Mouse (Mus musculus): Measurements from ENCODE around the gene Kcnk18. TPM values are rescaled to one million over a fixed set of nuclear protein-coding genes. Genes with fewer than 3 reads are reported as not detected.

Gene Kcnk18
- not detected in 2 replicates for polyA plus RNA-seq (2012; rRNA removed)

- WGBS: 76% methylated on average over 8 of the region's 8 CpGs
- H3K4me1 ChIP-seq (ENCODE audit: control insufficient read depth, insufficient read depth, low read length): no peaks in the 10 kb centered on the region
- H3K4me3 ChIP-seq (replicated peaks; ENCODE audit: extremely low read depth, low read depth, low read length): no peak within 1 kb of the TSS
- no peak for TF ChIP-seq CTCF (IDR thresholded peaks at IDR 0.05; ENCODE audit: insufficient read depth, low read length)
- TF ChIP-seq POLR2A (IDR thresholded peaks at IDR 0.05; ENCODE audit: borderline replicate concordance, extremely low read depth, low read depth, low read length): no peak
- no peak for DNase-seq
These were observed at the start of gene Kcnk18 for GRCm38 (mm10) chr19:59218991-59219390. Gene Kcnk18 (plus strand): TSS chr19:59219214.

GRCm38 (mm10) chr19:59169936-59170765, 48.9 kb upstream of the Kcnk18 start, which contains the start of gene Vax1:
Gene Vax1 (minus strand): TSS chr19:59170056.
- no peak for DNase-seq
- TF ChIP-seq POLR2A (IDR thresholded peaks at IDR 0.05; ENCODE audit: borderline replicate concordance, extremely low read depth, low read depth, low read length) (no peak), CTCF (IDR thresholded peaks at IDR 0.05; ENCODE audit: insufficient read depth, low read length) (no peak)
- H3K4me3 ChIP-seq (replicated peaks; ENCODE audit: extremely low read depth, low read depth, low read length): no peak within 1 kb of the TSS
- WGBS: 2% methylated on average over 54 of the region's 54 CpGs
- peaks cover 12% of the 10 kb centered on the region for H3K4me1 ChIP-seq (ENCODE audit: control insufficient read depth, insufficient read depth, low read length)

- no peak overlapping the region for H3K4me3 ChIP-seq (replicated peaks; ENCODE audit: extremely low read depth, low read depth, low read length)
- WGBS: 1% methylated on average over 6 of the region's 6 CpGs
- no peak for TF ChIP-seq POLR2A (IDR thresholded peaks at IDR 0.05; ENCODE audit: borderline replicate concordance, extremely low read depth, low read depth, low read length)
- TF ChIP-seq CTCF (IDR thresholded peaks at IDR 0.05; ENCODE audit: insufficient read depth, low read length): no peak
These were observed 48.3 kb upstream of the Kcnk18 start for GRCm38 (mm10) chr19:59170766-59171095.

GRCm38 (mm10) chr19:59171151-59171870, 47.7 kb upstream of the Kcnk18 start:
- no peak for DNase-seq
- Histone ChIP-seq H3K4me3 (replicated peaks; ENCODE audit: extremely low read depth, low read depth, low read length) (no peak overlapping the region), H3K4me1 (ENCODE audit: control insufficient read depth, insufficient read depth, low read length) (peaks cover 12% of the 10 kb centered on the region)
- TF ChIP-seq CTCF (IDR thresholded peaks at IDR 0.05; ENCODE audit: insufficient read depth, low read length): no peak
- TF ChIP-seq POLR2A (IDR thresholded peaks at IDR 0.05; ENCODE audit: borderline replicate concordance, extremely low read depth, low read depth, low read length): no peak
- WGBS: 3% methylated on average over 35 of the region's 38 CpGs

More at GRCm38 (mm10) chr19:59170766-59171095, 48.3 kb upstream of the Kcnk18 start:
- H3K4me1 ChIP-seq (ENCODE audit: control insufficient read depth, insufficient read depth, low read length): peaks cover 12% of the 10 kb centered on the region
- DNase-seq: no peak

GRCm38 (mm10) chr19:59171871-59172245, 47.2 kb upstream of the Kcnk18 start:
- no peak for DNase-seq
- H3K4me3 ChIP-seq (replicated peaks; ENCODE audit: extremely low read depth, low read depth, low read length): no peak overlapping the region
- WGBS: 2% methylated on average over 19 of the region's 19 CpGs
- TF ChIP-seq POLR2A (IDR thresholded peaks at IDR 0.05; ENCODE audit: borderline replicate concordance, extremely low read depth, low read depth, low read length) (no peak), CTCF (IDR thresholded peaks at IDR 0.05; ENCODE audit: insufficient read depth, low read length) (no peak)
- peaks cover 12% of the 10 kb centered on the region for H3K4me1 ChIP-seq (ENCODE audit: control insufficient read depth, insufficient read depth, low read length)

GRCm38 (mm10) chr19:59172781-59173180, 46.2 kb upstream of the Kcnk18 start:
- peaks cover 12% of the 10 kb centered on the region for H3K4me1 ChIP-seq (ENCODE audit: control insufficient read depth, insufficient read depth, low read length)
- H3K4me3 ChIP-seq (replicated peaks; ENCODE audit: extremely low read depth, low read depth, low read length): no peak overlapping the region
- WGBS: 3% methylated on average over 3 of the region's 3 CpGs
- TF ChIP-seq CTCF (IDR thresholded peaks at IDR 0.05; ENCODE audit: insufficient read depth, low read length) (no peak), POLR2A (IDR thresholded peaks at IDR 0.05; ENCODE audit: borderline replicate concordance, extremely low read depth, low read depth, low read length) (no peak)
- DNase-seq: no peak

- Histone ChIP-seq H3K4me1 (ENCODE audit: control insufficient read depth, insufficient read depth, low read length) (peaks cover 12% of the 10 kb centered on the region), H3K4me3 (replicated peaks; ENCODE audit: extremely low read depth, low read depth, low read length) (no peak overlapping the region)
- no peak for DNase-seq
- no peak for TF ChIP-seq CTCF (IDR thresholded peaks at IDR 0.05; ENCODE audit: insufficient read depth, low read length)
- TF ChIP-seq POLR2A (IDR thresholded peaks at IDR 0.05; ENCODE audit: borderline replicate concordance, extremely low read depth, low read depth, low read length): no peak
- 16% methylated on average over 6 of the region's 6 CpGs for WGBS
These were observed 45.5 kb upstream of the Kcnk18 start for GRCm38 (mm10) chr19:59173341-59174015.

GRCm38 (mm10) chr19:59184000-59184399, 35.0 kb upstream of the Kcnk18 start:
- Histone ChIP-seq H3K4me1 (ENCODE audit: control insufficient read depth, insufficient read depth, low read length) (no peaks in the 10 kb centered on the region), H3K4me3 (replicated peaks; ENCODE audit: extremely low read depth, low read depth, low read length) (no peak overlapping the region)
- TF ChIP-seq POLR2A (IDR thresholded peaks at IDR 0.05; ENCODE audit: borderline replicate concordance, extremely low read depth, low read depth, low read length) (no peak), CTCF (IDR thresholded peaks at IDR 0.05; ENCODE audit: insufficient read depth, low read length) (no peak)
- WGBS: 25% methylated on average over 3 of the region's 3 CpGs
- no peak for DNase-seq

GRCm38 (mm10) chr19:59188981-59189380, 30.0 kb upstream of the Kcnk18 start:
- no peak for DNase-seq
- Histone ChIP-seq H3K4me1 (ENCODE audit: control insufficient read depth, insufficient read depth, low read length) (0 out of 2 replicates have a peak, but pooled peaks cover 2% of the 10 kb centered on the region), H3K4me3 (replicated peaks; ENCODE audit: extremely low read depth, low read depth, low read length) (no peak overlapping the region)
- no peak for TF ChIP-seq CTCF (IDR thresholded peaks at IDR 0.05; ENCODE audit: insufficient read depth, low read length)
- TF ChIP-seq POLR2A (IDR thresholded peaks at IDR 0.05; ENCODE audit: borderline replicate concordance, extremely low read depth, low read depth, low read length): no peak
- WGBS: 41% methylated on average over 4 of the region's 4 CpGs

All from lung, adult 2 months (tissue).